Mouse (Mus musculus) layer of hippocampus, postnatal 10 days (tissue): ENCODE results near the gene Hist1h4m. TPM values are rescaled to one million over a fixed set of nuclear protein-coding genes. Genes with fewer than 3 reads are reported as not detected.
"Not testable (repeated sequence)": the region's sequence is repeated elsewhere in the genome, so short reads cannot be mapped to it uniquely, and the experiment has no call there.

ENCODE experiments used
- DNase-seq, 2 experiments: peaks; one replicate each; pipeline ENCODE4 v3.0.0; 2021; ENCODE audit warnings: low spot score in 2 of 2
- total RNA-seq, 2 experiments: library from RNA; stranded (reverse); gene quantifications; 2 replicates each; pipeline ENCODE4 v1.2.3; 2021

The Hist1h4m gene
- total RNA-seq, 2 experiments from 2014 or later: 214 to 219 TPM

GRCm38 (mm10) chr13:21810073-21810472 lies 1.5 kb upstream of the Hist1h4m start, which contains the start of the genes Hist1h2bq and Hist1h2ao:
Hist1h2bq (minus strand) TSS chr13:21810197.
Hist1h2ao (plus strand) TSS chr13:21810465.
- not testable (repeated sequence) for DNase-seq

GRCm38 (mm10) chr13:21811074-21811473 lies 472 bp upstream of the Hist1h4m start:
- DNase-seq: not testable (repeated sequence)

GRCm38 (mm10) chr13:21812092-21812491 lies 546 bp downstream of the Hist1h4m start:
- DNase-seq: not testable (repeated sequence)

- not testable (repeated sequence) for DNase-seq
These were observed 8.7 kb downstream of the Hist1h4m start for GRCm38 (mm10) chr13:21820082-21820890.

GRCm38 (mm10) chr13:21828511-21828910 lies 17.0 kb downstream of the Hist1h4m start:
- no peak for DNase-seq

- no peak for DNase-seq
These were observed 18.8 kb downstream of the Hist1h4m start for GRCm38 (mm10) chr13:21830344-21830743.

- DNase-seq: peak in 1 of 2 experiments; percentile 28
These were observed 20.2 kb downstream of the Hist1h4m start, which contains the start of gene Hist1h4n for GRCm38 (mm10) chr13:21831418-21832394. Hist1h4n (minus strand) TSS chr13:21832196.

- not testable (repeated sequence) for DNase-seq
These were observed 21.9 kb downstream of the Hist1h4m start, which contains the start of the genes Hist1h2ap and Hist1h2br for GRCm38 (mm10) chr13:21833461-21833860. Hist1h2ap (minus strand) TSS chr13:21833507. Hist1h2br (plus strand) TSS chr13:21833743.

- not testable (repeated sequence) for DNase-seq
These were observed 29.0 kb downstream of the Hist1h4m start for GRCm38 (mm10) chr13:21840508-21840907.

GRCm38 (mm10) chr13:21846356-21846755 lies 34.8 kb downstream of the Hist1h4m start:
- DNase-seq: not testable (repeated sequence)

- DNase-seq: no peak
These were observed 36.3 kb downstream of the Hist1h4m start for GRCm38 (mm10) chr13:21847883-21848282.

GRCm38 (mm10) chr13:21850696-21851095 lies 39.1 kb downstream of the Hist1h4m start:
- DNase-seq: not testable (repeated sequence)

GRCm38 (mm10) chr13:21852215-21852945 lies 40.8 kb downstream of the Hist1h4m start:
- no peak for DNase-seq

- peak; percentile 54 to 81 for DNase-seq
These were observed 43.6 kb downstream of the Hist1h4m start for GRCm38 (mm10) chr13:21855146-21855545.

- peak; percentile 37 to 61 for DNase-seq
These were observed 44.2 kb downstream of the Hist1h4m start for GRCm38 (mm10) chr13:21855698-21856162.

- DNase-seq: no peak
These were observed 50.1 kb downstream of the Hist1h4m start for GRCm38 (mm10) chr13:21861608-21862007.
